Mouse (Mus musculus): Measurements from ENCODE around the gene Dnm3.

DNA sequence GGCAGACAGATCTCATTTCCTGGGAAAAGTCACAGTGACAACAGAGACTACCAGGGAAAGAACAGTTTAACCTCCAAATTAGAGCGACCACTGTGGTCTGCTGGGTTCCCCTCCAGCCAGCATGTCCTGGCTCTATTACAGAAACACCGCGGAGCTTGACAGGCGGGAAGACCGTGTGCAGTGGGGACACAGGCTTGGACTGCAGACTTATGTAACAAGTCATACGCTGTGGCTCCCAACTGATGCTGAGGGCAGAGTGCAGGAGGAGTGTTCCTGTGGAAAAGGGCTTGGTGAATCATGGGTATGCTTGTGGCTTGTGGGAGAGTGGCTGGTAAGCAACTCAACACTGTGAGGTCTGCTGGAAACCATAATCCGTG, 368.4 kb downstream of the Dnm3 start:
- TF ChIP-seq ZC3H11A (IDR thresholded peaks at IDR 0.05; ENCODE audit: borderline replicate concordance, low read depth, low read length) (no peak), CHD2 (IDR thresholded peaks at IDR 0.05; ENCODE audit: low read depth, low read length) (no peak), ZNF384 (IDR thresholded peaks at IDR 0.05; ENCODE audit: low read depth, low read length) (no peak), HCFC1 (IDR thresholded peaks at IDR 0.05; ENCODE audit: borderline replicate concordance, insufficient read depth, low read length) (no peak), MAFK (IDR thresholded peaks at IDR 0.05; ENCODE audit: insufficient read depth, low read depth, low read length) (no peak)

Measured in ES-E14 (cell line).